Mouse (Mus musculus) MEL (cell line): Measurements from ENCODE around the gene Urah.

Experiments used
- CHD1 ChIP-seq: IDR thresholded peaks from 2 replicates; pipeline ENCODE4 v1.6.1; 2012; ENCODE audit warnings: low read depth, mild to moderate bottlenecking, inconsistent platforms, low read length, improper control_type of control experiment
- CTCF ChIP-seq, 3 experiments: IDR thresholded peaks in 2 of 3; conservative IDR thresholded peaks in 1 of 3; 2 replicates each; pipeline ENCODE4 v1.5.1; 2011 to 2012; ENCODE audit warnings: low read length in 3 of 3, low read depth in 2 of 3, mild to moderate bottlenecking in 2 of 3, improper control_type of control experiment in 1 of 3, inconsistent platforms in 1 of 3, mixed read lengths in 1 of 3, moderate library complexity in 1 of 3; ENCODE audit not compliant: control insufficient read depth in 1 of 3, insufficient read depth in 1 of 3, poor library complexity in 1 of 3, severe bottlenecking in 1 of 3
- GATA1 ChIP-seq: IDR thresholded peaks from 2 replicates; pipeline ENCODE4 v1.6.1; 2011; ENCODE audit warnings: low read depth, low read length, improper control_type of control experiment
- MAX ChIP-seq: IDR thresholded peaks from 2 replicates; pipeline ENCODE4 v1.6.1; 2011; ENCODE audit warnings: low read length, improper control_type of control experiment
- MYB ChIP-seq: IDR thresholded peaks from 2 replicates; pipeline ENCODE4 v1.6.1; 2011; ENCODE audit warnings: mild to moderate bottlenecking, low read depth, low read length, improper control_type of control experiment
- NRF1 ChIP-seq: IDR thresholded peaks from 2 replicates; pipeline ENCODE4 v1.6.1; 2014; ENCODE audit warnings: low read depth, mild to moderate bottlenecking, inconsistent platforms, low read length, improper control_type of control experiment, moderate library complexity; ENCODE audit not compliant: poor library complexity, insufficient read depth, severe bottlenecking
- POLR2A ChIP-seq, 2 experiments: IDR thresholded peaks; 2 replicates each; pipeline ENCODE4 v1.6.1; 2011 to 2012; ENCODE audit warnings: low read length in 2 of 2, mild to moderate bottlenecking in 2 of 2, control low read depth in 1 of 2, improper control_type of control experiment in 1 of 2, low read depth in 1 of 2, moderate library complexity in 1 of 2; ENCODE audit not compliant: control insufficient read depth in 1 of 2, insufficient read depth in 1 of 2, poor library complexity in 1 of 2
- RAD21 ChIP-seq: IDR thresholded peaks from 2 replicates; pipeline ENCODE4 v1.6.1; 2011; ENCODE audit warnings: mild to moderate bottlenecking, low read depth, low read length, improper control_type of control experiment
- TAL1 ChIP-seq: IDR thresholded peaks from 2 replicates; pipeline ENCODE4 v1.6.1; 2012; ENCODE audit warnings: mild to moderate bottlenecking, inconsistent platforms, low read length, moderate library complexity, mixed read lengths
- UBTF ChIP-seq: IDR thresholded peaks from 2 replicates; pipeline ENCODE4 v1.6.1; 2012; ENCODE audit warnings: low read depth, mild to moderate bottlenecking, inconsistent platforms, low read length, improper control_type of control experiment, moderate library complexity, borderline replicate concordance; ENCODE audit not compliant: insufficient read depth
- USF1 ChIP-seq: IDR thresholded peaks from 2 replicates; pipeline ENCODE4 v1.6.1; 2014; ENCODE audit warnings: low read depth, mild to moderate bottlenecking, inconsistent platforms, low read length, improper control_type of control experiment, moderate library complexity
- ZNF384 ChIP-seq: IDR thresholded peaks from 2 replicates; pipeline ENCODE4 v1.6.1; 2012; ENCODE audit warnings: low read depth, mild to moderate bottlenecking, inconsistent platforms, low read length, improper control_type of control experiment

GRCm38 (mm10) chr7:140840750-140841735 is 6.2 kb downstream of the Urah start:
- TF ChIP-seq ZNF384 (no peak), USF1 (no peak), TAL1 (no peak), CTCF (IDR thresholded peaks at IDR 0.05 in 2 of 3, conservative IDR thresholded peaks at IDR 0.05 in 1 of 3; ENCODE audit: control insufficient read depth in 1 of 3, insufficient read depth in 1 of 3, low read depth in 2 of 3, low read length in 3 of 3, poor library complexity in 1 of 3, severe bottlenecking in 1 of 3) (no peak), NRF1 (no peak), GATA1 (no peak), MAX (no peak), CHD1 (no peak), MYB (no peak), RAD21 (no peak), UBTF (no peak), POLR2A (IDR thresholded peaks at IDR 0.05; ENCODE audit: control insufficient read depth in 1 of 2, insufficient read depth in 1 of 2, low read depth in 1 of 2, low read length in 2 of 2, poor library complexity in 1 of 2) (no peak)
